Mouse (Mus musculus): ENCODE results near the gene Gm12184. TPM values are rescaled to one million over a fixed set of nuclear protein-coding genes. Genes with fewer than 3 reads are reported as not detected.

Gm12184 gene
- polyA plus RNA-seq, 1 experiment from 2014 or later = 3.4 TPM

DNA sequence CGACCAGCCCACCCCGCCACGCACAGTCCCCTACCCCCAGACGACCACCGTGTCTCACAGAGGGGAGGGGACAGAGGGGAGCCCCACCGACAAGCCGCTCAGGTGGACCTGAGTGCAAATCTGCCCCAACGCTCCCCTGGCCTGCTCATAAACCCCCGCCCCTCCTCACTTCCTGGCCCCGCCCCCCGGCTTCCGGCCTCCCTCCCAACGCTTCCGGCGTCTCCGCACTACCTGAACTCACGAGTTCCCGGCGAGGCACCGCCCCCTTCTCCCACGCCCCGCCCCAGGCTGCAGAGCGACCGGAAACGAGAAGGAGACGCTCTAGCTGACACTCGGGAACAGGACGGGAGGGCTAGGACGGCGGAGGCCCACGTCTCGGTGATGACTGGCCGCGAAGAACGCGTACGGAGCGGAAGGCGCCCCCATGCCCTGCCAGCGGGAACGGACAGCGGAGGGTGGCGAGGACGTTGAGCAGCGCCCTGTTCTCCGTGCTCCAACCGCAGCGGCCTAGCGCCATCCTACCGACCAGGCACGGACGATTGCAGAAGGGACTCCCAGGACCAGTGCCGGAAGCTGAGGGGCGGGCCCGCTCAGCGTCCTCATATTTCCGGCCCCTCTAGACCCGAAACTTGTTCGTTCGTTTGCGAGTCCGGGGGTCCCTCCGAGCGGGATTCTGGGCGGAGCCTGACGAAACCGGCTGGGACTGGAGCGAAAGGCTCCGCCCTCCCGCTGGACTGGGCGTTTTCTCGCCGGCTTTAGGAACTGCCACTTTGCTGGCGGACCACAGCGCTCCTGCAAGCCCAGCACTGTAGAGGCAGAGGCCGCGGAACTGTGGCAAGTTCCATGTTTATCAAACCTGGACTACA, 9.4 kb downstream of the Gm12184 start, which contains the start of gene Trim41:
Gene Trim41, minus strand, starts transcription at position 554 of the 866 bp plus-strand sequence.
- no peaks in the 10 kb centered on the region for H3K27me3 ChIP-seq
- no peak for TF ChIP-seq CTCF (IDR thresholded peaks at IDR 0.05)
- in situ Hi-C loops (cut with MboI; ENCODE audit: low pct_unique_long_range_greater_than_20kb) = loop anchor here (25.0 kb wide), 1 partner anchor 870 kb away; no protein-coding TSS in a partner anchor
- ChIA-PET POLR2A (interaction anchor here (1.3 to 2.3 kb wide), 2 partner anchors 9 to 17 kb away, joined by 4 to 14 read pairs; partner anchors contain the start of gene Rack1), CTCF (interaction anchor here (1.2 kb wide), 1 partner anchor 21 kb away, joined by 3 read pairs; no protein-coding TSS in a partner anchor)
- peak; percentile 88 for DNase-seq (ENCODE audit: low read depth, low spot score)
- peak; percentile 82 for ATAC-seq

DNA sequence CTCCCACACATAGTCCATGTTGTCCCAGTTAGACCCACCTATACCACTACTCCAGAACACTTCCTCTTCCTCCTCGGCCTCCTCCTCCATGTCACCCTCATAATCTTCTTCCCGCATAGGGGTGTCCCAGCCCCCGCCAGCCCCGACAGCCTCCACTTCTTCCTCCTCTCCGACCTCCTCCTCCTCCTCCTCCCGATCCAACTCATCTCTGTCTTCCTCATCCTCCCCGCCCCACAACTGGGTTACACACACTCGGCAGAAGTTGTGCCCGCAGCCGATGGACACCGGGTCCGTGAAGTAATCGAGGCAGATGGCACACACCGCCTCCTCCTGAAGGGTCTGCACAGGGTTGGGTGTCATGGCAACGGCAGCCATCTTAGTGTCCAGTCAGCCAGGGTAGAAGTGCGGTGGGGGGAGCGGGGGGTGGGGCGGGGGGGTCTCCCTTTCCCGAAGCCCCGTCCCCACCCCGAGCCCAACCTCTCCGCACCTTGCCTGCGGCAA, 10.1 kb downstream of the Gm12184 start:
- CTCF ChIA-PET = interaction anchor here (0.9 kb wide), 1 partner anchor 9 kb away, joined by 4 read pairs; no protein-coding TSS in a partner anchor
- DNase-seq (ENCODE audit: low read depth, low spot score) = no peak
- H3K27me3 ChIP-seq = no peaks in the 10 kb centered on the region
- in situ Hi-C loops (cut with MboI; ENCODE audit: low pct_unique_long_range_greater_than_20kb) = loop anchor here (25.0 kb wide), 1 partner anchor 871 kb away; no protein-coding TSS in a partner anchor
- TF ChIP-seq CTCF (IDR thresholded peaks at IDR 0.05) = no peak
- ATAC-seq = peak; percentile 44
- POLR2A ChIA-PET = interaction anchor here (1.1 to 2.3 kb wide), 3 partner anchors 9 to 42 kb away, joined by 4 to 14 read pairs (median 5); partner anchors contain the start of gene Rack1

DNA sequence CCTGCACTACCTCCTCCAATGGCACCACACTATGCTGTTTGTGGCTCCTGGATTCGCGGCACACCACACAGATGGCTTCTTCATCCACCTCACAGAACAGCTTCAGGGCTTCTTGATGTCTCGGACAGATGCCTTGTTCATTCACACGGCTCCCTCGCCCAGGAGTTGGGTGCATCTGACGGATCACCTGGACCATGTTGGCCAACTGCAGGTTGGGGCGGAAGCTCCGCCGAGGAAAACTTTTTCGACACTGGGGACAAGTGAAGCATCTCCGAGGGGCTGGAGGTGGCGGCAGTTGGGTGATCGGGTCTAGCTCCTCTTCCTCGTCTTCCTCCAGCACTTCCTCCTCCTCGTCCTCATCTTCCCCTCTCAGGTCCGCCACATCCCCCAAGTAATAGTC, 10.6 kb downstream of the Gm12184 start:
- TF ChIP-seq CTCF (IDR thresholded peaks at IDR 0.05) = no peak
- DNase-seq (ENCODE audit: low read depth, low spot score) (no peak), ATAC-seq (no peak)
- in situ Hi-C loops (cut with MboI; ENCODE audit: low pct_unique_long_range_greater_than_20kb) = loop anchor here (25.0 kb wide), 1 partner anchor 871 kb away; no protein-coding TSS in a partner anchor
- ChIA-PET CTCF (interaction anchor here (0.9 to 1.2 kb wide), 4 partner anchors 9 to 36 kb away, joined by 3 to 4 read pairs (median 4); no protein-coding TSS in a partner anchor), POLR2A (interaction anchor here (1.1 to 2.3 kb wide), 3 partner anchors 8 to 43 kb away, joined by 4 to 14 read pairs (median 5); partner anchors contain the start of gene Rack1)
- no peaks in the 10 kb centered on the region for H3K27me3 ChIP-seq

DNA sequence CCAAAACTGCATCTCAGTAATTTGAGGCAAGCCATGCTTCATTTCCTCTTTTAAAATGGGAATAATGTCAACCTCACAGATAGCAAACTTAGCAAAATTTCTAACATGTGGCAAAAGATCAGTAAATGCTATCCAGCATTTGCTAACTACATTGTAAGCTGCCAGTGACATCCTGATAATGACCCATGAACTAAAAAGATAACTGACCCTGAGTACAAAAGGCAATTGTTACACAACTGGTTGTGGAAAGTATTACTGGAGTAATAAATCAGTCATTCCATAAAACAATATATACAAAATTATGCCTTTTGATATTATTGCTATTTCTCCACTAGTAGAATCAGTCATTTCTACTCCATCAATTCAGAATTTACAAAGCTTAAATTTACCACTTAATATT, 12.7 kb downstream of the Gm12184 start:
- in situ Hi-C loops (cut with MboI; ENCODE audit: low pct_unique_long_range_greater_than_20kb) = loop anchor here (25.0 kb wide), 1 partner anchor 874 kb away; no protein-coding TSS in a partner anchor
- DNase-seq (ENCODE audit: low read depth, low spot score) = no peak
- no peaks in the 10 kb centered on the region for H3K27me3 ChIP-seq
- ChIA-PET CTCF (interaction anchor here (0.8 to 1.9 kb wide), 4 partner anchors 9 to 22 kb away, joined by 3 to 10 read pairs (median 4); no protein-coding TSS in a partner anchor), POLR2A (interaction anchor here (1.8 kb wide), 1 partner anchor 12 kb away, joined by 6 read pairs; no protein-coding TSS in a partner anchor)
- no peak for TF ChIP-seq CTCF (IDR thresholded peaks at IDR 0.05)
- no peak for ATAC-seq

DNA sequence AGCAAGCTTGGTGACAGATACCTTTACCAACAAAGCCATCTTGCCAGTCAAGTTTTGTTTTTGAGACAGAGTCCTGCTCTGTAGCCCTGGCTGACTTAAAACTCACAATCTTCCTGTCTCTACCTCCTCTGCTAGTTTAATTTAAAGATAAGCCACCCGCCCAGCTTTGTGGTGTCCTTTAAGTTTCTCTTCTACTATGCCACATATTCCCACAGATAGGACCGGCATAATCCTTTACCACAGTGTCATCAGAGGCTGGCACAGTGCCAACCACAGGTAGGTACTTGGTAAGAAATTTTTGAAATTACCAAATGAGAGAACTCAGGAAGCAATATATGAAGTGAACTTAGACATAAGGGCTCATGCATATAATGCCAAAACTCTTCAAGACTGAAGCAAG, 16.3 kb downstream of the Gm12184 start:
- no peaks in the 10 kb centered on the region for H3K27me3 ChIP-seq
- no peak for TF ChIP-seq CTCF (IDR thresholded peaks at IDR 0.05)
- CTCF ChIA-PET = interaction anchor here (0.8 to 2.6 kb wide), 2 partner anchors 10 to 42 kb away, joined by 3 to 8 read pairs; no protein-coding TSS in a partner anchor
- in situ Hi-C loops (cut with MboI; ENCODE audit: low pct_unique_long_range_greater_than_20kb) = loop anchor here (25.0 kb wide), 1 partner anchor 877 kb away; no protein-coding TSS in a partner anchor
- POLR2A ChIA-PET = no interaction called here
- DNase-seq (ENCODE audit: low read depth, low spot score) (no peak), ATAC-seq (no peak)

DNA sequence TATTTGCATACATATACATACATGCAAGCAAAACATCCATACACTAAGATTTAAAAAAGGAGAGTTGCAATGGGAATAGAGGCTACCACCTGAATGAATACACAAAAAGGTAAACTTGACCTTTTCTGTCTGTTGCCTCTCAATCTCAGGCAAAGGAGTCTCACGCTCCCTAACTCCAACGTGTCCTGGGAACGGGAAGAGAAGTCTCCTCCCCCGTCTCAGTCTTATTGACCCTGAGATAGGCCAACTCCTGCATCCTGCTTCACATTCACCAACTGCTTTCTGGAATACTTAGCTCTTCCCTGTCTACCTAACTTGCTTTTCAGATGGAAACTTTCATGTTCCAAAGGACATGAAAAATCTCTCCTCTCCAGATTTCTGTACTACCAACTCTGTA, 17.0 kb downstream of the Gm12184 start:
- ChIA-PET POLR2A (interaction anchor here (4.0 kb wide), 1 partner anchor 7 kb away, joined by 14 read pairs; the partner anchor contains the start of gene Trim41), CTCF (interaction anchor here (0.8 to 2.6 kb wide), 2 partner anchors 10 to 37 kb away, joined by 3 to 8 read pairs; no protein-coding TSS in a partner anchor)
- in situ Hi-C loops (cut with MboI; ENCODE audit: low pct_unique_long_range_greater_than_20kb) = loop anchor here (25.0 kb wide), 1 partner anchor 878 kb away; no protein-coding TSS in a partner anchor
- no peak for TF ChIP-seq CTCF (IDR thresholded peaks at IDR 0.05)
- no peak for ATAC-seq
- no peak for DNase-seq (ENCODE audit: low read depth, low spot score)
- no peaks in the 10 kb centered on the region for H3K27me3 ChIP-seq

DNA sequence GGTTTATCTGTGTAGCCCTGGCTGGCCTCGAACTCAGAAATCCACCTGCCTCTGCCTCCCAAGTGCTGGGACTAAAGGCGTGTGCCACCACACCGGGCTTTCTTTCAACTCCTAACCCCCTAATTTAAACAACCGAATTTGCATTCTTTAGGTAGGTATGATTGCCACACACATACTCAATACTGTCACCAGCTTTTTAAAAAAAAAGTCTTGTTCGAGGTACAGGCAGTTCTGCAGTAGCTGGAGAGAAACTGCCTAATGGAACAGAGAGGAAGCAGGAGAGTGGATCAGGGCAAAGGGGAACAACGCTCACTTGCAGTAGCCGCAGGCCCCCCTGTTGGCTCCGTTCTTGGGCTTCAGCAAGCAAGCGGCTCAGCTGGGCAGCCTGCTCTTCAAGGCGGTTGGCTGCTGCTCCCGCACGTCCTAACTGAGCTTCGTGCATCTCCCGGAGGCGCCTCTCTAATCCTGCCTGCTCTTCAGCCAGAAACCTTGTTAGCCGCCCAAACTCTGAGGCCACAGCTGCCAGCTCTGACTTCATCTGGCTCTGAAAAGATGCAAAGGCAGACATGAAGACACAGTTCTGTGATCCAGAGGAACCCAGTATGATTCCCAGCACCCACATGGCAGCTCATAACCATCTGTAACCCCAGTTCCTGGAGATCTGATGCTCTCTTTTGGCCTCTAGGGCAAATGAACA, 17.6 kb downstream of the Gm12184 start:
- ChIA-PET POLR2A (interaction anchor here (4.0 kb wide), 1 partner anchor 8 kb away, joined by 14 read pairs; the partner anchor contains the start of gene Trim41), CTCF (interaction anchor here (0.8 to 2.6 kb wide), 2 partner anchors 11 to 38 kb away, joined by 3 to 8 read pairs; no protein-coding TSS in a partner anchor)
- TF ChIP-seq CTCF (IDR thresholded peaks at IDR 0.05) = no peak
- DNase-seq (ENCODE audit: low read depth, low spot score) (no peak), ATAC-seq (no peak)
- in situ Hi-C loops (cut with MboI; ENCODE audit: low pct_unique_long_range_greater_than_20kb) = loop anchor here (25.0 kb wide), 1 partner anchor 878 kb away; no protein-coding TSS in a partner anchor
- H3K27me3 ChIP-seq = no peaks in the 10 kb centered on the region

DNA sequence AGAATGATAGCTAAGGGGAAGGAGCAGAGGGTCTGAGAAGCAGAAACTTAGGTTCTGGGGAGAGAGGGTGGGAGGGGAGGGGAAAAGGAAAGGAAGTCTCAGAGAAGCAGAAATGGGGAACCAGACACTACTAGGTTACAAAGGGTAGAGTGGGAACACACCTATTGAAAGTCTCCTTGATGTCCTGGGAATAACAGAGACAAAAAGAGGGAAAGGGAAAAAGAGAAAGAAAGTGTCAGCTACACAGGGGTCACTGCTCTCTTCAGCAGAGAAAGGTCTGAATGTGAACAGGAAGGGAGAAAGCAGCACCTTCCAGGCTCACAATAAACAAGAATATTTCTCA, 18.2 kb downstream of the Gm12184 start:
- ATAC-seq (no peak), DNase-seq (ENCODE audit: low read depth, low spot score) (no peak)
- ChIA-PET POLR2A (interaction anchor here (4.0 kb wide), 1 partner anchor 8 kb away, joined by 14 read pairs; the partner anchor contains the start of gene Trim41), CTCF (interaction anchor here (2.6 kb wide), 1 partner anchor 12 kb away, joined by 8 read pairs; no protein-coding TSS in a partner anchor)
- no peak for TF ChIP-seq CTCF (IDR thresholded peaks at IDR 0.05)
- in situ Hi-C loops (cut with MboI; ENCODE audit: low pct_unique_long_range_greater_than_20kb) = loop anchor here (25.0 kb wide), 1 partner anchor 879 kb away; no protein-coding TSS in a partner anchor
- H3K27me3 ChIP-seq = no peaks in the 10 kb centered on the region

DNA sequence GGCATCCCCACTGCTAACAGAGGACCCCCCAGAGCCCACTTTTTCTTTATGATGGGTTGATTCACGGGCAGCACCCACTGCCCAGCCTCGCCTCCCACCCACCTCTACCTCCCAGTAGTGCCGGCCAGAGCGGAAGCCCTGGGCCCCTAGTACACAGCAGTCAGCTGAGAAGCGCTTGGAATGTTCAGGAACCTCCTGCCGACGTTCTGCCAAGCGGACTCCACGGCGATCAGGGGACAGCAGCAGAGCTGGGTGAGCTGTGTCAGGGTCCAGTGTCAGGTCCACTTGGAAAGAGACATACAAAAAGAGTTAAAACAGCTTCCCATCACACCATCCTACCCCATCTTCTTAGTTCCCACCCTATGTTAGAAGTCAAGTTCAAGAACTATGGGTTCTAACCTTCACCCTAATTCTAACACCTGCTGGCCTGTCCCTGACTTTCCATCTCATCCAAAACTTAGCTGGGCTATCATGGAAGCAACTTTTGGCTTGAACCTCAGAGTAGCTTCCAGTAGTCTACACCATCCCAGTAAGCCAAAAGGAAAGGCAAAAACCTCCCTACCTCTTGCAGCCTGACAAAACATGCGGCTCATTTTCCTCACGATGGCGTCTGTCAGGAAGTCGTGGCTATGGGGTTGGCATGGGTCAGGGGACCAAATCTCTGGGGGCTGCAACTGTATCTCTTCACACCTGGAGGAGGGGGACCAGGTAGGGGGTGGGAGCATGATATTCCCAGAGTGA, 18.7 kb downstream of the Gm12184 start:
- no peak for TF ChIP-seq CTCF (IDR thresholded peaks at IDR 0.05)
- ATAC-seq (no peak), DNase-seq (ENCODE audit: low read depth, low spot score) (no peak)
- CTCF ChIA-PET = interaction anchor here (1.6 to 2.6 kb wide), 2 partner anchors 8 to 12 kb away, joined by 4 to 8 read pairs; no protein-coding TSS in a partner anchor
- in situ Hi-C loops (cut with MboI; ENCODE audit: low pct_unique_long_range_greater_than_20kb) = loop anchor here (25.0 kb wide), 1 partner anchor 880 kb away; no protein-coding TSS in a partner anchor
- POLR2A ChIA-PET = interaction anchor here (4.0 kb wide), 1 partner anchor 9 kb away, joined by 14 read pairs; the partner anchor contains the start of gene Trim41
- no peaks in the 10 kb centered on the region for H3K27me3 ChIP-seq
